Mouse (Mus musculus) MEL (cell line): ENCODE measurements around the gene Cntn2.

Experiments
- CTCF ChIP-seq, 3 experiments: IDR thresholded peaks in 2 of 3; conservative IDR thresholded peaks in 1 of 3; 2 replicates each; pipeline ENCODE4 v1.5.1; 2011 to 2012; ENCODE audit warnings: low read length in 3 of 3, low read depth in 2 of 3, mild to moderate bottlenecking in 2 of 3, improper control_type of control experiment in 1 of 3, inconsistent platforms in 1 of 3, mixed read lengths in 1 of 3, moderate library complexity in 1 of 3; ENCODE audit not compliant: control insufficient read depth in 1 of 3, insufficient read depth in 1 of 3, poor library complexity in 1 of 3, severe bottlenecking in 1 of 3
- E2F4 ChIP-seq: IDR thresholded peaks from 2 replicates; pipeline ENCODE4 v1.6.1; 2011; ENCODE audit warnings: low read depth, low read length, improper control_type of control experiment, borderline replicate concordance
- EP300 ChIP-seq, 2 experiments: IDR thresholded peaks; 2 replicates each; pipeline ENCODE4 v1.6.1; 2011; ENCODE audit warnings: improper control_type of control experiment in 2 of 2, low read length in 2 of 2, low read depth in 1 of 2, mild to moderate bottlenecking in 1 of 2
- HCFC1 ChIP-seq: IDR thresholded peaks from 2 replicates; pipeline ENCODE4 v1.6.1; 2012; ENCODE audit warnings: low read depth, mild to moderate bottlenecking, inconsistent platforms, low read length, improper control_type of control experiment, moderate library complexity
- JUND ChIP-seq: IDR thresholded peaks from 2 replicates; pipeline ENCODE4 v1.6.1; 2011; ENCODE audit warnings: low read depth, mild to moderate bottlenecking, improper control_type of control experiment, low read length
- KAT2A ChIP-seq: conservative IDR thresholded peaks from 2 replicates; pipeline ENCODE4 v1.6.1; 2012; ENCODE audit warnings: low read depth, low read length, improper control_type of control experiment, inconsistent platforms
- POLR2A ChIP-seq, 2 experiments: IDR thresholded peaks; 2 replicates each; pipeline ENCODE4 v1.6.1; 2011 to 2012; ENCODE audit warnings: low read length in 2 of 2, mild to moderate bottlenecking in 2 of 2, control low read depth in 1 of 2, improper control_type of control experiment in 1 of 2, low read depth in 1 of 2, moderate library complexity in 1 of 2; ENCODE audit not compliant: control insufficient read depth in 1 of 2, insufficient read depth in 1 of 2, poor library complexity in 1 of 2
- POLR2AphosphoS2 ChIP-seq: IDR thresholded peaks from 2 replicates; pipeline ENCODE4 v1.6.1; 2011; ENCODE audit warnings: low read length, improper control_type of control experiment
- TAL1 ChIP-seq: IDR thresholded peaks from 2 replicates; pipeline ENCODE4 v1.6.1; 2012; ENCODE audit warnings: mild to moderate bottlenecking, inconsistent platforms, low read length, moderate library complexity, mixed read lengths
- TBP ChIP-seq: IDR thresholded peaks from 2 replicates; pipeline ENCODE4 v1.8.0; 2011; ENCODE audit warnings: low read depth, low read length, improper control_type of control experiment
- USF1 ChIP-seq: IDR thresholded peaks from 2 replicates; pipeline ENCODE4 v1.6.1; 2014; ENCODE audit warnings: low read depth, mild to moderate bottlenecking, inconsistent platforms, low read length, improper control_type of control experiment, moderate library complexity
- ZC3H11A ChIP-seq: IDR thresholded peaks from 2 replicates; pipeline ENCODE4 v1.6.1; 2012; ENCODE audit warnings: low read depth, mild to moderate bottlenecking, inconsistent platforms, low read length, improper control_type of control experiment
- ZNF384 ChIP-seq: IDR thresholded peaks from 2 replicates; pipeline ENCODE4 v1.6.1; 2012; ENCODE audit warnings: low read depth, mild to moderate bottlenecking, inconsistent platforms, low read length, improper control_type of control experiment

- TF ChIP-seq CTCF (IDR thresholded peaks at IDR 0.05 in 2 of 3, conservative IDR thresholded peaks at IDR 0.05 in 1 of 3; ENCODE audit: control insufficient read depth in 1 of 3, insufficient read depth in 1 of 3, low read depth in 2 of 3, low read length in 3 of 3, poor library complexity in 1 of 3, severe bottlenecking in 1 of 3), result no peak
- TF ChIP-seq E2F4, result no peak
- TF ChIP-seq JUND, result no peak
- no peak for TF ChIP-seq POLR2AphosphoS2
- no peak for TF ChIP-seq POLR2A (IDR thresholded peaks at IDR 0.05; ENCODE audit: control insufficient read depth in 1 of 2, insufficient read depth in 1 of 2, low read depth in 1 of 2, low read length in 2 of 2, poor library complexity in 1 of 2)
- no peak for TF ChIP-seq KAT2A
- no peak for TF ChIP-seq EP300 (IDR thresholded peaks at IDR 0.05; ENCODE audit: low read depth in 1 of 2, low read length in 2 of 2)
- no peak for TF ChIP-seq USF1
- no peak for TF ChIP-seq HCFC1
- no peak for TF ChIP-seq ZC3H11A
- no peak for TF ChIP-seq TAL1
- TF ChIP-seq ZNF384, result no peak
- no peak for TF ChIP-seq TBP
Measured at GRCm38 (mm10) chr1:132559045-132559444, 16.0 kb upstream of the Cntn2 start.
